Mouse (Mus musculus) embryonic fibroblast, embryonic 13.5 days (primary cell): ENCODE measurements around the gene Plpp7. TPM values are rescaled to one million over a fixed set of nuclear protein-coding genes. Genes with fewer than 3 reads are reported as not detected.

Experiments used
- H3K27ac ChIP-seq: 2 replicates; pipeline ENCODE4 v1.5.1; 2012; ENCODE audit warnings: low read length, control low read depth, inconsistent platforms; ENCODE audit not compliant: insufficient read depth
- H3K4me1 ChIP-seq: 2 replicates; pipeline ENCODE4 v1.6.1; 2011; ENCODE audit warnings: low read length; ENCODE audit not compliant: control insufficient read depth, insufficient read depth
- H3K4me3 ChIP-seq: 2 replicates; pipeline ENCODE4 v1.5.1; 2011; ENCODE audit warnings: mild to moderate bottlenecking, control low read depth, low read length; ENCODE audit not compliant: insufficient read depth
- CTCF ChIP-seq: IDR thresholded peaks from 2 replicates; pipeline ENCODE4 v1.5.1; 2011; ENCODE audit warnings: mild to moderate bottlenecking, control low read depth, low read length, moderate library complexity, borderline replicate concordance; ENCODE audit not compliant: insufficient read depth
- POLR2A ChIP-seq: IDR thresholded peaks from 2 replicates; pipeline ENCODE4 v1.6.1; 2011; ENCODE audit warnings: low read depth, mild to moderate bottlenecking, control low read depth, low read length, moderate library complexity
- polyA plus RNA-seq: library from polyadenylated mRNA; stranded (reverse); fragments of >200 nt; gene quantifications from 2 replicates; pipeline ENCODE4 v1.2.4, GENCODE M21; 2011; ENCODE audit warnings: low read depth; ENCODE audit not compliant: missing spikeins, insufficient read length

Plpp7 gene
- polyA plus RNA-seq, 1 experiment, result 1.1 TPM

- Histone ChIP-seq H3K4me3 (no peak overlapping the region), H3K27ac (no peak overlapping the region)
- TF ChIP-seq CTCF (no peak), POLR2A (no peak)
Observed at GRCm38 (mm10) chr2:32094001-32094707, 1.2 kb upstream of the Plpp7 start.

GRCm38 (mm10) chr2:32096122-32096420 lies 743 bp downstream of the Plpp7 start:
- H3K4me1 ChIP-seq, result no peaks in the 10 kb centered on the region
- no peak overlapping the region for H3K4me3 ChIP-seq
- TF ChIP-seq CTCF, result no peak
- TF ChIP-seq POLR2A, result no peak
- H3K27ac ChIP-seq, result no peak overlapping the region

More at GRCm38 (mm10) chr2:32094001-32094707, 1.2 kb upstream of the Plpp7 start:
- H3K4me1 ChIP-seq, result no peaks in the 10 kb centered on the region

- no peaks in the 10 kb centered on the region for H3K4me1 ChIP-seq
- H3K4me3 ChIP-seq, result no peak overlapping the region
- no peak for TF ChIP-seq POLR2A
- TF ChIP-seq CTCF, result no peak
- no peak overlapping the region for H3K27ac ChIP-seq
Observed at GRCm38 (mm10) chr2:32102944-32103343, 7.6 kb downstream of the Plpp7 start.

- Histone ChIP-seq H3K4me1 (no peaks in the 10 kb centered on the region), H3K27ac (no peak overlapping the region), H3K4me3 (no peak overlapping the region)
- no peak for TF ChIP-seq POLR2A
- TF ChIP-seq CTCF, result no peak
Observed at GRCm38 (mm10) chr2:32103557-32103956, 8.2 kb downstream of the Plpp7 start.

GRCm38 (mm10) chr2:32104122-32104521 lies 8.8 kb downstream of the Plpp7 start:
- no peak overlapping the region for H3K27ac ChIP-seq
- no peak for TF ChIP-seq CTCF
- TF ChIP-seq POLR2A, result no peak
- no peak overlapping the region for H3K4me3 ChIP-seq
- H3K4me1 ChIP-seq, result no peaks in the 10 kb centered on the region

- no peaks in the 10 kb centered on the region for H3K4me1 ChIP-seq
- no peak overlapping the region for H3K27ac ChIP-seq
- TF ChIP-seq CTCF, result no peak
- TF ChIP-seq POLR2A, result no peak
- H3K4me3 ChIP-seq, result no peak overlapping the region
Observed at GRCm38 (mm10) chr2:32105117-32105913, 10.0 kb downstream of the Plpp7 start.

- no peak overlapping the region for H3K27ac ChIP-seq
- no peaks in the 10 kb centered on the region for H3K4me1 ChIP-seq
- H3K4me3 ChIP-seq, result no peak overlapping the region
- TF ChIP-seq POLR2A (no peak), CTCF (no peak)
Observed at GRCm38 (mm10) chr2:32105930-32106329, 10.6 kb downstream of the Plpp7 start.

GRCm38 (mm10) chr2:32111268-32111667 lies 15.9 kb downstream of the Plpp7 start:
- no peak for TF ChIP-seq CTCF
- TF ChIP-seq POLR2A, result no peak
- no peaks in the 10 kb centered on the region for H3K4me1 ChIP-seq

GRCm38 (mm10) chr2:32112548-32112947 lies 17.2 kb downstream of the Plpp7 start:
- Histone ChIP-seq H3K4me3 (no peak overlapping the region), H3K27ac (no peak overlapping the region), H3K4me1 (no peaks in the 10 kb centered on the region)
- no peak for TF ChIP-seq POLR2A
- TF ChIP-seq CTCF, result no peak

More at GRCm38 (mm10) chr2:32111268-32111667, 15.9 kb downstream of the Plpp7 start:
- Histone ChIP-seq H3K27ac (no peak overlapping the region), H3K4me3 (no peak overlapping the region)

- no peak overlapping the region for H3K4me3 ChIP-seq
- TF ChIP-seq POLR2A (no peak), CTCF (no peak)
- no peak overlapping the region for H3K27ac ChIP-seq
- H3K4me1 ChIP-seq, result no peaks in the 10 kb centered on the region
Observed at GRCm38 (mm10) chr2:32115851-32116268, 20.5 kb downstream of the Plpp7 start.
